Mouse (Mus musculus) intestine, embryonic 14.5 days (tissue): ENCODE data around the gene Prpf6. TPM values are rescaled to one million over a fixed set of nuclear protein-coding genes. Genes with fewer than 3 reads are reported as not detected.
A peak's percentile ranks its signal among the peaks of the same experiment; 100 is the strongest.

Source experiments
- ATAC-seq: fragments of 200-750 bp; cut with Nextera tagmentation; replicated peaks from 2 replicates; pipeline ENCODE4 v1.8.0; 2017; ENCODE audit warnings: low read depth, moderate number of reproducible peaks, moderate TSS enrichment, moderate library complexity; ENCODE audit not compliant: low FRiP score, low TSS enrichment
- DNase-seq: peaks from one replicate; pipeline ENCODE4 v3.0.0-alpha.2; 2018; ENCODE audit warnings: low spot score
- H3K27ac ChIP-seq: fragments of 300-500 bp; sonication (generic); 2 replicates; pipeline ENCODE4 v1.5.1; 2014; ENCODE audit warnings: low read depth, mild to moderate bottlenecking, control low read depth
- H3K27me3 ChIP-seq: fragments of 300-500 bp; sonication (generic); replicated peaks from 2 replicates; pipeline ENCODE4 v1.6.1; 2014; ENCODE audit warnings: low read length, control low read depth; ENCODE audit not compliant: control insufficient read depth, insufficient read depth
- H3K36me3 ChIP-seq: fragments of 300-500 bp; sonication (generic); 2 replicates; pipeline ENCODE4 v1.6.1; 2014; ENCODE audit warnings: low read length, control low read depth; ENCODE audit not compliant: control insufficient read depth, insufficient read depth
- H3K4me1 ChIP-seq: fragments of 300-500 bp; sonication (generic); replicated peaks from 2 replicates; pipeline ENCODE4 v1.6.1; 2014; ENCODE audit warnings: low read length, control low read depth, mixed read lengths; ENCODE audit not compliant: control insufficient read depth, insufficient read depth
- H3K4me2 ChIP-seq: fragments of 300-500 bp; sonication (generic); 2 replicates; pipeline ENCODE4 v1.6.1; 2014; ENCODE audit warnings: low read length
- H3K4me3 ChIP-seq: fragments of 300-500 bp; sonication (generic); 2 replicates; pipeline ENCODE4 v1.5.1; 2014; ENCODE audit warnings: low read depth, low read length, control low read depth, mixed read lengths
- H3K9ac ChIP-seq: fragments of 300-500 bp; sonication (generic); 2 replicates; pipeline ENCODE4 v1.6.1; 2014; ENCODE audit warnings: mild to moderate bottlenecking, low read length
- H3K9me3 ChIP-seq: fragments of 300-500 bp; sonication (generic); 2 replicates; pipeline ENCODE4 v1.6.1; 2016; ENCODE audit warnings: low read length, control low read depth; ENCODE audit not compliant: control insufficient read depth
- WGBS: fragments of 180-500 bp; shearing (Covaris S2); extraction: QIAGEN DNeasy Blood & Tissue Kit; methylation state at CpG from one replicate; pipeline ENCODE4 v1.1.7; 2014; 5-methylcytosine and 5-hydroxymethylcytosine counted together
- polyA plus RNA-seq: library from polyadenylated mRNA; unstranded; fragments of >200 nt; fragmentation: Nextera tagmentation; extraction: Ambion mirVana; gene quantifications from 2 replicates; pipeline ENCODE4 v1.2.1, GENCODE M21; 2014

The Prpf6 gene
- polyA plus RNA-seq, 1 experiment from 2014 or later, result 53.6 TPM

DNA sequence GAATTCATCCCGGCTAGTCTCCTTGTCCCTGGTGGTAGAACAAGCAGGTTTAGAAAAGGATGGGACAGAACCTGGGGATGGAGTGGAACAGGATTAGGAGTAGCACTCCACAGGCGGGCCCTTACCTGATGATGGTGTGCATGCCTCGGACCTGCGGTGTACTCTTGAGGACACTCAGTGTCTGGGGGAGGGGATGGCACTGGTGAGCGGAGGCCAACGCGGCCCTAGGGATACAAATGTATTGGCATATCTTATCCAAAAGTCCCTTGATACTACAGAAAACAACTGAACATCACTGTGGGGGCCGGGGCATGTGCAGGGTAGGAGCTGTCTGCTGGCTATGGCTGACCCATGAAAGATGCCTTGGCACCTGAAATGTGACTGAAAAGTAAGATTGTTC, 21.3 kb upstream of the Prpf6 start:
- no peak overlapping the region for H3K27ac ChIP-seq
- no peak for DNase-seq

GRCm38 (mm10) chr2:181570921-181571595, 20.6 kb upstream of the Prpf6 start:
- H3K4me2 ChIP-seq, result no peak overlapping the region
- H3K36me3 ChIP-seq, result peaks cover 33% of the 10 kb centered on the region
- no peak overlapping the region for H3K9ac ChIP-seq
- H3K4me3 ChIP-seq, result no peak overlapping the region
- no peaks in the 10 kb centered on the region for H3K9me3 ChIP-seq
- ATAC-seq, result no peak
- H3K27ac ChIP-seq, result no peak overlapping the region
- DNase-seq, result peak; percentile 41
- WGBS, result 65% methylated on average over 6 of the region's 6 CpGs
- no peaks in the 10 kb centered on the region for H3K27me3 ChIP-seq
- no peaks in the 10 kb centered on the region for H3K4me1 ChIP-seq

More for the DNA sequence above, 21.3 kb upstream of the Prpf6 start:
- Histone ChIP-seq H3K4me1 (no peaks in the 10 kb centered on the region), H3K9me3 (no peaks in the 10 kb centered on the region), H3K4me2 (no peak overlapping the region), H3K36me3 (peaks cover 33% of the 10 kb centered on the region), H3K27me3 (no peaks in the 10 kb centered on the region), H3K4me3 (no peak overlapping the region), H3K9ac (no peak overlapping the region)
- 88% methylated on average over 8 of the region's 8 CpGs for WGBS
- ATAC-seq, result no peak

DNA sequence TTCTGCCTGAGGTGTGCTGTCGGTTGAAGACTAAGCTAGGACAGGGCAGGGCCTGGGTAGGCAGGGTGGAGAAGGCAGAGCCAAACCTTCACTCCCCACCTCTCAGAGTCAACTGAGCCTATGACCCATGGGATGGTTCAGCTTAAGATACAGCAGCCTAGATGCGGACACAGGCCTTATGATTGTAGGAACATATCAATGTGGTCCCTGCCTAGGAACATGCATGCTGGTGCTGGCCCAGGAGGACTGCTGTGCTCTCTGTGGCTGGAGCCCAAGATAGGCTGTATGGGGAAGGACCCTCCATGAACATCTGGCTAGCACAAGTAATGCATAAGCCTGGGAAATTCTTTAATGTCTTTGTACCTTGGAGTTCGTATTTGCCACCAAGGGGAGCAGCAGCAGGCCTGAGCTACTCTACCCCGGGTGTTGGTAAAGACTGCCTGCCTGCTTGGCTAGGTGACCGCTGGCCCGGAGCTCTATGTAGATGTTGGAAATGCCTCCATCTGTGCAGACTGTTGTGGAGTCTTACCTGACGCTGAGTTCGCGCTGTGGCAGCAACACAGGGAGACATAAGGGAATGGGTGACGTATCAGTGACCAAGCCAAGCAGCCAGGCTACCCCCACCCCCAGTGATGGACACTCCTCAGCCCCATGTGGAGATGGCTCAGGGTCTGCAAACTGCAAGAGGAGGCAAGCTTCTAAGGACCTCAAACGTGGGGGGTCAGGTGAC, 19.6 kb upstream of the Prpf6 start:
- no peak overlapping the region for H3K4me2 ChIP-seq
- ATAC-seq (no peak), DNase-seq (peak; percentile 44)
- H3K4me3 ChIP-seq, result no peak overlapping the region
- no peaks in the 10 kb centered on the region for H3K4me1 ChIP-seq
- H3K27me3 ChIP-seq, result no peaks in the 10 kb centered on the region
- H3K36me3 ChIP-seq, result peaks cover 33% of the 10 kb centered on the region
- no peaks in the 10 kb centered on the region for H3K9me3 ChIP-seq
- no peak overlapping the region for H3K27ac ChIP-seq
- 93% methylated on average over 11 of the region's 11 CpGs for WGBS
- H3K9ac ChIP-seq, result no peak overlapping the region

- DNase-seq (peak; percentile 43), ATAC-seq (no peak)
- H3K4me3 ChIP-seq, result no peak overlapping the region
- 91% methylated on average over 15 of the region's 15 CpGs for WGBS
- no peaks in the 10 kb centered on the region for H3K9me3 ChIP-seq
- no peak overlapping the region for H3K9ac ChIP-seq
- no peak overlapping the region for H3K27ac ChIP-seq
- no peak overlapping the region for H3K4me2 ChIP-seq
- peaks cover 33% of the 10 kb centered on the region for H3K36me3 ChIP-seq
- no peaks in the 10 kb centered on the region for H3K4me1 ChIP-seq
- H3K27me3 ChIP-seq, result no peaks in the 10 kb centered on the region
Observed at GRCm38 (mm10) chr2:181572921-181573920, 18.4 kb upstream of the Prpf6 start.

- H3K27me3 ChIP-seq, result no peaks in the 10 kb centered on the region
- H3K9me3 ChIP-seq, result no peaks in the 10 kb centered on the region
- DNase-seq, result peak; percentile 38
- ATAC-seq, result no peak
- no peak overlapping the region for H3K4me2 ChIP-seq
- H3K4me3 ChIP-seq, result no peak overlapping the region
- H3K4me1 ChIP-seq, result peaks cover 6% of the 10 kb centered on the region
- WGBS, result 84% methylated on average over 9 of the region's 9 CpGs
- H3K36me3 ChIP-seq, result peaks cover 33% of the 10 kb centered on the region
- no peak overlapping the region for H3K27ac ChIP-seq
- H3K9ac ChIP-seq, result no peak overlapping the region
Observed at GRCm38 (mm10) chr2:181573961-181574360, 17.7 kb upstream of the Prpf6 start.

- no peak overlapping the region for H3K27ac ChIP-seq
- H3K27me3 ChIP-seq, result no peaks in the 10 kb centered on the region
- no peaks in the 10 kb centered on the region for H3K9me3 ChIP-seq
- H3K4me3 ChIP-seq, result no peak overlapping the region
- no peak overlapping the region for H3K9ac ChIP-seq
- DNase-seq (peak; percentile 46), ATAC-seq (no peak)
- no peak overlapping the region for H3K4me2 ChIP-seq
- WGBS, result 93% methylated on average over 7 of the region's 7 CpGs
- peaks cover 27% of the 10 kb centered on the region for H3K36me3 ChIP-seq
- peaks cover 13% of the 10 kb centered on the region for H3K4me1 ChIP-seq
Observed at GRCm38 (mm10) chr2:181574921-181575545, 16.6 kb upstream of the Prpf6 start.

- Histone ChIP-seq H3K4me3 (no peak overlapping the region), H3K9ac (no peak overlapping the region), H3K4me2 (no peak overlapping the region), H3K27ac (no peak overlapping the region), H3K27me3 (no peaks in the 10 kb centered on the region), H3K9me3 (no peaks in the 10 kb centered on the region), H3K36me3 (peaks cover 27% of the 10 kb centered on the region), H3K4me1 (peaks cover 20% of the 10 kb centered on the region)
- WGBS, result 93% methylated on average over 2 of the region's 2 CpGs
- ATAC-seq (no peak), DNase-seq (no peak)
Observed at GRCm38 (mm10) chr2:181576613-181577012, 15.1 kb upstream of the Prpf6 start.

DNA sequence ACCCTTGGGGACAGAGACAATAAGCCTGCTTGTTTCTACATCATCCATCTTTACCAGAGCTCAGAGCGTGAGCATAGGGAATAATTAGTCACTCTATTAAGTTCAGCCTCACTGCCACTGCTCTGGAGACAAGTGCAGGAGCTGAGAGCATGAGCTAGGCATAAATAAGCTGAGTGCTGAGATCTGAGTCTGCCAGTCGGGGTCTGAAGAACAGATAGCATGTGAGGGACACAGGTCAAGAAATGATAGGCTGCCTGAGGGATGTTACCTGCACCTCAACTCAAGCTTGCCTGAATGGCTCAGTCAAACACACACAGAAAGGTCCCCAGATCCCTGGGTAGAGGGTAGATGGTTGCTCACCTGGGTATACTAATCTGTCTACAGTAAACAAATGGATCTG, 14.5 kb upstream of the Prpf6 start:
- no peak overlapping the region for H3K4me3 ChIP-seq
- 65% methylated on average over 2 of the region's 2 CpGs for WGBS

More for the DNA sequence above, 14.5 kb upstream of the Prpf6 start:
- DNase-seq, result no peak
- H3K9ac ChIP-seq, result no peak overlapping the region
- no peak for ATAC-seq
- no peaks in the 10 kb centered on the region for H3K9me3 ChIP-seq
- H3K4me1 ChIP-seq, result peaks cover 21% of the 10 kb centered on the region
- no peak overlapping the region for H3K27ac ChIP-seq
- no peak overlapping the region for H3K4me2 ChIP-seq
- H3K36me3 ChIP-seq, result peaks cover 23% of the 10 kb centered on the region
- H3K27me3 ChIP-seq, result no peaks in the 10 kb centered on the region
